Mouse (Mus musculus): ENCODE measurements at regions not wholly inside any gene's neighbourhood (a gene's known extent, or its start where the extent isn't known, plus 50 kb on each side); places are given as distances from the start of the nearest gene placed in this dataset.

GRCm38 (mm10) chrX:146231866-146232590, 727.0 kb upstream of the Amot start:
- TF ChIP-seq CTCF (IDR thresholded peaks at IDR 0.05; ENCODE audit: low read depth) (no peak), EP300 (IDR thresholded peaks at IDR 0.05; ENCODE audit: low read depth) (peak; percentile 86)

Data from liver, embryonic 14.5 days (tissue).